Mouse (Mus musculus): ENCODE data around the gene Hoxd13. TPM values are rescaled to one million over a fixed set of nuclear protein-coding genes. Genes with fewer than 3 reads are reported as not detected.

The Hoxd13 gene
- polyA plus RNA-seq, 1 experiment = not detected

GRCm38 (mm10) chr2:74653781-74654535 lies 14.2 kb upstream of the Hoxd13 start:
- no peak overlapping the region for H3K4me3 ChIP-seq (ENCODE audit: insufficient read depth, low read depth, low read length)
- TF ChIP-seq CTCF (IDR thresholded peaks at IDR 0.05; ENCODE audit: insufficient read depth, low read depth, low read length) (no peak), POLR2A (IDR thresholded peaks at IDR 0.05; ENCODE audit: insufficient read depth, low read depth, low read length) (no peak)
- 16% methylated on average over 17 of the region's 17 CpGs for WGBS
- no peak overlapping the region for H3K27ac ChIP-seq (ENCODE audit: insufficient read depth, low read depth, low read length)
- H3K4me1 ChIP-seq (ENCODE audit: control insufficient read depth, insufficient read depth, low read length) = 0 out of 2 replicates have a peak, but pooled peaks cover 3% of the 10 kb centered on the region

GRCm38 (mm10) chr2:74654743-74655419 lies 13.2 kb upstream of the Hoxd13 start:
- Histone ChIP-seq H3K4me3 (ENCODE audit: insufficient read depth, low read depth, low read length) (no peak overlapping the region), H3K27ac (ENCODE audit: insufficient read depth, low read depth, low read length) (no peak overlapping the region), H3K4me1 (ENCODE audit: control insufficient read depth, insufficient read depth, low read length) (0 out of 2 replicates have a peak, but pooled peaks cover 3% of the 10 kb centered on the region)
- WGBS = 6% methylated on average over 20 of the region's 20 CpGs
- TF ChIP-seq CTCF (IDR thresholded peaks at IDR 0.05; ENCODE audit: insufficient read depth, low read depth, low read length) (no peak), POLR2A (IDR thresholded peaks at IDR 0.05; ENCODE audit: insufficient read depth, low read depth, low read length) (no peak)

GRCm38 (mm10) chr2:74655420-74655781 lies 12.7 kb upstream of the Hoxd13 start:
- 0 out of 2 replicates have a peak, but pooled peaks cover 3% of the 10 kb centered on the region for H3K4me1 ChIP-seq (ENCODE audit: control insufficient read depth, insufficient read depth, low read length)
- TF ChIP-seq POLR2A (IDR thresholded peaks at IDR 0.05; ENCODE audit: insufficient read depth, low read depth, low read length) = no peak
- no peak for TF ChIP-seq CTCF (IDR thresholded peaks at IDR 0.05; ENCODE audit: insufficient read depth, low read depth, low read length)
- no peak overlapping the region for H3K27ac ChIP-seq (ENCODE audit: insufficient read depth, low read depth, low read length)
- 4% methylated on average over 45 of the region's 47 CpGs for WGBS
- no peak overlapping the region for H3K4me3 ChIP-seq (ENCODE audit: insufficient read depth, low read depth, low read length)

GRCm38 (mm10) chr2:74655821-74656631 lies 12.1 kb upstream of the Hoxd13 start:
- Histone ChIP-seq H3K27ac (ENCODE audit: insufficient read depth, low read depth, low read length) (no peak overlapping the region), H3K4me3 (ENCODE audit: insufficient read depth, low read depth, low read length) (no peak overlapping the region), H3K4me1 (ENCODE audit: control insufficient read depth, insufficient read depth, low read length) (0 out of 2 replicates have a peak, but pooled peaks cover 3% of the 10 kb centered on the region)
- no peak for TF ChIP-seq CTCF (IDR thresholded peaks at IDR 0.05; ENCODE audit: insufficient read depth, low read depth, low read length)
- 3% methylated on average over 68 of the region's 69 CpGs for WGBS

GRCm38 (mm10) chr2:74656632-74657021 lies 11.5 kb upstream of the Hoxd13 start:
- WGBS = 7% methylated on average over 4 of the region's 4 CpGs
- Histone ChIP-seq H3K4me1 (ENCODE audit: control insufficient read depth, insufficient read depth, low read length) (0 out of 2 replicates have a peak, but pooled peaks cover 3% of the 10 kb centered on the region), H3K27ac (ENCODE audit: insufficient read depth, low read depth, low read length) (no peak overlapping the region), H3K4me3 (ENCODE audit: insufficient read depth, low read depth, low read length) (no peak overlapping the region)
- TF ChIP-seq POLR2A (IDR thresholded peaks at IDR 0.05; ENCODE audit: insufficient read depth, low read depth, low read length) (no peak), CTCF (IDR thresholded peaks at IDR 0.05; ENCODE audit: insufficient read depth, low read depth, low read length) (no peak)

- TF ChIP-seq POLR2A (IDR thresholded peaks at IDR 0.05; ENCODE audit: insufficient read depth, low read depth, low read length) (no peak), CTCF (IDR thresholded peaks at IDR 0.05; ENCODE audit: insufficient read depth, low read depth, low read length) (no peak)
- WGBS = 4% methylated on average over 62 of the region's 62 CpGs
These were observed 10.7 kb upstream of the Hoxd13 start for GRCm38 (mm10) chr2:74657251-74658023.

GRCm38 (mm10) chr2:74658024-74658666 lies 10.0 kb upstream of the Hoxd13 start:
- Histone ChIP-seq H3K4me1 (ENCODE audit: control insufficient read depth, insufficient read depth, low read length) (0 out of 2 replicates have a peak, but pooled peaks cover 3% of the 10 kb centered on the region), H3K27ac (ENCODE audit: insufficient read depth, low read depth, low read length) (no peak overlapping the region), H3K4me3 (ENCODE audit: insufficient read depth, low read depth, low read length) (no peak overlapping the region)
- TF ChIP-seq POLR2A (IDR thresholded peaks at IDR 0.05; ENCODE audit: insufficient read depth, low read depth, low read length) = no peak
- no peak for TF ChIP-seq CTCF (IDR thresholded peaks at IDR 0.05; ENCODE audit: insufficient read depth, low read depth, low read length)
- 3% methylated on average over 15 of the region's 15 CpGs for WGBS

More at GRCm38 (mm10) chr2:74657251-74658023, 10.7 kb upstream of the Hoxd13 start:
- H3K27ac ChIP-seq (ENCODE audit: insufficient read depth, low read depth, low read length) = no peak overlapping the region
- H3K4me3 ChIP-seq (ENCODE audit: insufficient read depth, low read depth, low read length) = no peak overlapping the region
- 0 out of 2 replicates have a peak, but pooled peaks cover 3% of the 10 kb centered on the region for H3K4me1 ChIP-seq (ENCODE audit: control insufficient read depth, insufficient read depth, low read length)

Measured in olfactory bulb, adult 2 months (tissue).